Mouse (Mus musculus): ENCODE results near the gene Il12a.

DNA sequence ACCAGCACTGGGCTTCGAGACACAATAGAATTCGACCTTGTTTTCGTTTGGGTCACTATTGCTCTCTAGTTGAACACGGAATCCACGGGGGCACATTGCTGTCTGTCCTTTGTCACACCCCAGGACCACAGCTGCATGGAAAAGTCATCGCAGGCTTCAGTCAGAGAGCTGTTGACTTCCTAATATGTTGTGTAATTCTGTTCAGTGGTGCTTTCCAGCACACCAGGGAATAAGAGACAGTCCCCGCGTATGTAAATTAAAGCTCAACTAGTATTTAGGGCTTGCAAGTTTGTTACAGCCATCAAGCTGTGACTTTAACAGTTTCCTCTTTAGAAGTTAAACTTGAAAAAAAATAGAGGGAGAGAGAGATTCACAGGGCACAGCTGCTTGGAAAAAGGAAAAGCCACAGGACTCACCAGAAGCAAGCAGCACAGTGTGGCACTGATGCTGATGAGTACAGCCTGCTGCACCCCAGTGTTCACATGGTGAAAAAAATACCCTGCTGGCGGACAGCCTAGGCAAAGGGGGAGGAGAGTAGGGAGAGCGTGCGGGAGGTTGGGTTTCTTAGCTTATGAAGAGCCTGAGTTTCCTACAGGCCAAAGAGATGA, 3.1 kb downstream of the Il12a start:
- TF ChIP-seq CTCF (IDR thresholded peaks at IDR 0.05; ENCODE audit: low read depth, low read length): no peak
- no peak for TF ChIP-seq POLR2A (IDR thresholded peaks at IDR 0.05; ENCODE audit: extremely low read depth, insufficient read depth, low read length)

Data from liver, adult 2 months (tissue).